Mouse (Mus musculus): ENCODE results near the gene Alpi.

Gene Alpi

GRCm38 (mm10) chr1:87101411-87101810 is at the start of gene Alpi:
Gene Alpi, minus strand, starts transcription at chr1:87101606.
- no peak for DNase-seq

GRCm38 (mm10) chr1:87149422-87149821 is 48.0 kb upstream of the Alpi start:
- no peak for DNase-seq

- DNase-seq = peak in 1 of 2 experiments; percentile 0
Measured at GRCm38 (mm10) chr1:87143141-87143540, 41.7 kb upstream of the Alpi start.

GRCm38 (mm10) chr1:87142456-87142855 is 41.0 kb upstream of the Alpi start:
- DNase-seq = peak; percentile 9 to 35

- DNase-seq = peak in 1 of 2 experiments; percentile 0
Measured at GRCm38 (mm10) chr1:87141550-87141949, 40.1 kb upstream of the Alpi start.

GRCm38 (mm10) chr1:87131803-87132202 is 30.4 kb upstream of the Alpi start:
- no peak for DNase-seq

GRCm38 (mm10) chr1:87127206-87128030 is 26.0 kb upstream of the Alpi start:
- peak; percentile 42 to 55 for DNase-seq

GRCm38 (mm10) chr1:87124673-87125072 is 23.3 kb upstream of the Alpi start, which contains the start of gene Akp3:
Gene Akp3, plus strand, starts transcription at chr1:87124973.
- DNase-seq = no peak

- no peak for DNase-seq
Measured at GRCm38 (mm10) chr1:87114784-87115183, 13.4 kb upstream of the Alpi start.

GRCm38 (mm10) chr1:87111719-87112354 is 10.4 kb upstream of the Alpi start:
- DNase-seq = peak; percentile 65 to 68

- no peak for DNase-seq
Measured at GRCm38 (mm10) chr1:87108564-87108963, 7.2 kb upstream of the Alpi start.

GRCm38 (mm10) chr1:87106536-87106935 is 5.1 kb upstream of the Alpi start:
- DNase-seq = no peak

- DNase-seq = no peak
Measured at GRCm38 (mm10) chr1:87103936-87104335, 2.5 kb upstream of the Alpi start.

- DNase-seq = no peak
Measured at GRCm38 (mm10) chr1:87102114-87102513, 708 bp upstream of the Alpi start.

- DNase-seq = peak; percentile 83 to 86
Measured at GRCm38 (mm10) chr1:87098358-87098975, 2.9 kb downstream of the Alpi start.

GRCm38 (mm10) chr1:87095642-87096041 is 5.8 kb downstream of the Alpi start:
- no peak for DNase-seq

GRCm38 (mm10) chr1:87089828-87090227 is 11.6 kb downstream of the Alpi start, which contains the start of gene Alppl2:
Gene Alppl2, minus strand, starts transcription at chr1:87089928.
- no peak for DNase-seq

- no peak for DNase-seq
Measured at GRCm38 (mm10) chr1:87089251-87089650, 12.2 kb downstream of the Alpi start.

GRCm38 (mm10) chr1:87086964-87087363 is 14.4 kb downstream of the Alpi start:
- DNase-seq = peak in 1 of 2 experiments; percentile 8

GRCm38 (mm10) chr1:87086196-87086595 is 15.2 kb downstream of the Alpi start:
- no peak for DNase-seq

- no peak for DNase-seq
Measured at GRCm38 (mm10) chr1:87073776-87074175, 27.6 kb downstream of the Alpi start.

GRCm38 (mm10) chr1:87070720-87071119 is 30.7 kb downstream of the Alpi start:
- peak; percentile 49 for DNase-seq

GRCm38 (mm10) chr1:87060913-87061312 is 40.5 kb downstream of the Alpi start:
- no peak for DNase-seq
